Mouse (Mus musculus) ovary, postnatal 36 days (tissue): ENCODE results near the gene Lonp2.

Source experiments
- DNase-seq: peaks from one replicate; pipeline ENCODE4 v3.0.0; 2022; ENCODE audit warnings: low spot score, mixed read lengths

Gene Lonp2

DNA sequence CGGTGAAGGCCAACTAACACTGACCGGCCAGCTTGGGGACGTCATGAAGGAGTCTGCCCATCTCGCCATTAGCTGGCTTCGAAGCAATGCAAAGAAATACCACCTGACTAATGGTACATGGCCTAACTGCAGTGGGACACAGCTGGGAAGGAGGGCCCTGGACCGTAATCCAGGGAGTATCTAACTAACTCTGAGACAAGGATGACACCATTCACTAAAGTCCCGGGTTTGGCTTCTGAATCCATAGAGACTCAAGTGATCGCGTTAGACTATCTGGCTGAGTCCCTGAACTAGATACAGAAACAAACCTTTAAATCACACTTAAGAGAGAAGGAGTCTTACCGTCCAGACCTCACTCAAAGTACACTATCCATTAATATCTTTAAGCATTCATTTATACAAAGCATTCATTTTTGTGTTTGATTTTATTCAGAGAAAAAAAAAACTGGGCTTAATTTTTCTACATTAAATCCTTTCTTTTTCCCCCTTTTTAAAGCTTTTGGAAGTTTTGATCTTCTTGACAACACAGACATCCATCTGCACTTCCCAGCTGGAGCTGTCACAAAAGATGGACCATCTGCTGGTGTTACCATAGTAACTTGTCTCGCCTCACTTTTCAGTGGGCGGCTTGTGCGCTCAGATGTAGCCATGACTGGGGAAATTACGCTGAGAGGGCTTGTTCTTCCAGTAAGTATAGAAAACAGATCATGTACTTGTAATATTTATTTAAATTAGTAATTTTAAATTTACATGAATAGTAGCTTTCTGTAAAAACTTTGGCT is 89.8 kb downstream of the Lonp2 start:
- no peak for DNase-seq

DNA sequence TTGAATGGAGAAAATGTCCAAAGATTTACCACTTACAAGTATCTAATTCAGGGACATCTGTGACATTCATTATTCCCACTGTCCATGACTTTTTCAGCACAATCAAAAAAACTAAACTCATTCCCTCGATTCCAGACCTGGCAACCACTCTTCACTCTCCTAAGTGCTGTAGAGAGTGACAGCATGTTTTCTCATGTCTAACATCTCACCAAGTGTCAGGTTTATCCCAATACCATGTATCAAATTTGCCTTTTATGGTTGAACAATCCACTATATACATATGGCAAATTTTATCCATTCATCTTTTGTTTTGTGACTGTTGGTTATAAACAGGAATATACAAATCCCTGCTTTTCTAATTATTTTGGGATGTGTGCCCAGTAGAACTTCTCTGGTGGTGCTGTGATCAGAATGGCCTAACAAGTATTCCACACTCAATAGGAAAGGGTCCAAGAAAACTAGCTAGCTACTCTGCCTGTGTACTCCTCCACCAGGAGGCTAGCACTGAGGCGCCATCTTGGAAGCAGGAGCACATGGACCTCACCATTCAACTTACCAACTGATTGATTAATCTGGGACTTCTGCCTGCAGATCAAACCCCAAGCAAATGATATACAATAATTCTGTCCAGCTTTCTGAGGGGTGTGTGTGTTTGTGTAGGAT is 94.6 kb downstream of the Lonp2 start:
- no peak for DNase-seq

DNA sequence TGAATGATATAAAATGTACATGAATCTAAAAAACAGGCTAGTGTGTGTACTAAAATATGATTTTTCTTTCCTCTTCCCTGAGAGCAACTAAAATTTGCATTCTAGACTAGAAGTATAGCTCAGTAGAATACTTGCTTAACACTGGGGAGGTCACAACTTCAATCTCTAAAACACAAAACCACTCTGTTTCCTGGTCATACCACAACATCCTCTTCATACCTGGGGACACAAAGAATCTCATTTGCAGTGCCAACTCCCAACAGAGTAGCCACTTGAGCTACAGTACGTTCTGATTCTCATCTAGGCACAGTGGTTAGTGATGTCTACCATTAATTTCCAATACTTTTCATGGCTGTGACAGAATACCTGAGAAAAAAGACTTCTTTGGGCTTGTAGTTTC is 95.5 kb downstream of the Lonp2 start:
- no peak for DNase-seq

DNA sequence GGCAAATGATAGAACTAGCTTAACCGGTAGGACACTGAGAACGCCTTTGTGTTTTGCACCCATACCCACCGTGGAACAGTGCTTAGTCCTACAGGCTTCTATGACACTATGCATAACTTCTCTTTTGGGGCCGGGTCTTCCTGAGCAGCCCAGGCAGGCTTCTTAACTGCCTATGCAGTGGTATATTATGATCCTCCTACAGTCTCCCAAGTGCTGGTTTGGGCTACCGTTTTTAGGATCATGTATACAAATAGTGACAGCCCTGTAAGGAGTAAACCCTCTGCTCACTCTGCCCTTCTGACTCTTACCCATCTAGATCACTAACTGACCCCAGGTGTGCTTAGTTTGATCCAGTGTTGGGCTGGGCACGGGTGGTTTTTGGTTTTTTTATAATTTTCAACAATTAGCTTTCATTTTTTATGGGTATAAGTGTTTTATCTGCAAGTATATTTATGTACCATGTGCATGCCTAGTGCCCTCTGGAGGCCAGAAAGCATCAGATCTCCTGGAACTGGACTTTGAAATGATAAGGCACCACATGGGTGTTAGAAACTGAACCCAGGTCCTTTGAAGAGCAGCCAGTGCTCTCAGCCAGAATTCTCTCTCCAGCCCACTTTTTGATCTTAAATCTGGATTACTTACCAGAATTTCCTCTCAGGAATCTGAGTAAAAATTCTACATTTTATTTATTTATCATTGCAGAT is 97.1 kb downstream of the Lonp2 start:
- DNase-seq: no peak

DNA sequence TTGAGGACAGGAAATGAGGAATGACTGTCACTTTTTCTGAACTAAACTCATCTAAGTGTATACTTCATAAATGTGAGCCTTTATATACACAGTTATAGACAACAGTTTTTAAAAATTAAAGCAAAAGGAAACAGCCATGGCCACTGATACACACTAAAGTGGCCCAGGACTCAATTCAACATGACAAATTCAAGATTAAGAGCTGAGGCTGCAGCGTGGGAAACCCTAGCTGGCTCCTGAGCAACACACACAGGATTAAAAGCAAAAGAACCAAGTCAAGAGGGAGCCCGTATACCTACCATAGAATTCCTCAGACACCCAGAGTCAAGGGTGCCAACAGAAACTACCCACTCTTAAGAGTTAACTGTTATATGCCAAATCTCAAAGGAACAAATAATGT is 97.6 kb downstream of the Lonp2 start:
- no peak for DNase-seq

DNA sequence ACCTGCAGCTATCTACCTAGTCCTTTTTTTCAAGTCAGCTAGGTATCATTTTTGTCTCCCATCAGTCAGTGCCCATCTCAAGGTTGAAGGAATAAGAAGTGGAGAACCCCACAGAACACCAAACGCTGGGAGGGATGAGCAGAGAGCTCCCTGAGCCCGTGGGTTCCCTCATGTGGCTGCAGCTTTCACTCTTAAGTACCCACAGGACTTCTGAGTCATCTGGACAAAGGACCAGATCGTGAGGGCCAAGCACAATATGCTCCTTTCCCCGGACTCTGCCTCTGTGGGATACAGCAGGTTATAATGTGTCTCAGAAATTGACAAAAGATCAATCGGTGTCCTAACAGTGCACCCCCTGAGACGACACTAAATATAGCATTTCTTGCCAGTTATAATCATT is 103.1 kb downstream of the Lonp2 start:
- DNase-seq: no peak

DNA sequence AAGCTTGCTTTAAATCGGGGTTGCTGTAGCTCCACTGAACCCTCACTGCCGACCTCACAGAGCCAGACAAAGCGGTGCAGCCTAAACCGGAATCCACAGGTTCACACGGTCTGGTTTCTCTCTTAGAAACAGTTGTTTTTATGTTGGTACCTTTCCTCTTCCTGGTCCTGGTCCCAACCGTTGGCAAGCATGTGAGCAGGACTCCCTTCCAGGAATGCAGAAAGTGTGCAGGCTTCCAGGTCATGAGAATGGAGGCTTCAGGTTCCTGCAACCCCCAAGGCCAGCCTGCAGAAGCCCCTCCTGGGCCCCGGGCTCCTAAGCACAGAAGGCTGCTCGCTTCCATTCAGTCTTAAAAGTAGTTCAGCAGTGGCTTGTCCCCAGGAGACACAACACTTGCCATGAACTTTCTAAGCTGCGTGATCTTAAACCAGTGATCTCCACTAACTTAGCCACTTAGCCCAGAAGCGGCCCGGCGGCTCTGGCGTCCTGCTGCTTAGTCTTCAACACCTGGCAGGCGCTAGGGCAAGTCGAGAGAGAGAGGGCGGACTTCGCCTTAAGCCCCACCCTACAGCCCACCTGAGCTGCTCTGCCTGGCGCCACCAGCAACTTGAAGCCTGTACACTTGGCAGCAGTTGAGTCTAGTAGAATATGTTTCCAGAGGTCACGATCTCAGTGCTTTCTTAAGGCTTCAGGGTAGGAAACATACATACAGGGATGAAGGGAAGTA is 104.5 kb downstream of the Lonp2 start:
- DNase-seq: no peak

DNA sequence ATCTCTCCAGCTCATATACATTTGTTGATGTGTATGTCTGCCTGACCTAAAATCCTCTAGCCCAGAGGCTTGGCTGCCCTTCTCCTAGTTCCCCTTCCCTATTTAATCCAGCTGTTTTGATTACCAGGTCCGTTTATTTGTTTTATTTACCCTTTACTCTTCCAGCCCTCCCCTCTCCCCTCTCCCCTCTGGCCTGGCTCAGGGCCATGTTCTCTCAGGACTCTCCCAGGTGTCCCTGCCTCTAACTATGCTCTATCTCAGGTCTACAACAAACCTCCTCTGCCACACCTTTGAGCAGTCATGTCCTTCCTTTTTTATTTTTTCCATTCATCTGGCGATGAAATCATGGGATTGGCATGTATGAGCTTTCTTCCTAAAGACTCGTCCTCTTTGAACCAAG is 106.5 kb downstream of the Lonp2 start:
- no peak for DNase-seq

DNA sequence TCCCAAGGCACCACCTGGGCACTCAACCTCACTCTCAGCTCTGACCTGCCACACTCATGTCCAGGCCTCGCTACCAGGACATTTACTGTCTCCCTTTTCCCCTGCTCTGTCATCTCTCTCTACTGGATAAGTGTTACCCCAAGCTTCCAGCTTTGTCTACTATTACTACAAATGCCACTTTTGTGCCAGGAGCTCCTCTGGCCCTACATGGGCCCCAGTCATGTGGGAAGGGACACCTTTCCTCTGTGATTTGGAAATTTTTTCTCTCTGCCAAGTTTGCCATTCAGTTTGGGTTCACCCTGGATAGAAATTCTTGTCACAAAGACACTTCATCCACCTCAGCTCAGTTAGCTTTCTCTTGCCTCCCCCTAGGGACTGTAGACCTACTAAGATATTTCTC is 107.0 kb downstream of the Lonp2 start:
- no peak for DNase-seq

DNA sequence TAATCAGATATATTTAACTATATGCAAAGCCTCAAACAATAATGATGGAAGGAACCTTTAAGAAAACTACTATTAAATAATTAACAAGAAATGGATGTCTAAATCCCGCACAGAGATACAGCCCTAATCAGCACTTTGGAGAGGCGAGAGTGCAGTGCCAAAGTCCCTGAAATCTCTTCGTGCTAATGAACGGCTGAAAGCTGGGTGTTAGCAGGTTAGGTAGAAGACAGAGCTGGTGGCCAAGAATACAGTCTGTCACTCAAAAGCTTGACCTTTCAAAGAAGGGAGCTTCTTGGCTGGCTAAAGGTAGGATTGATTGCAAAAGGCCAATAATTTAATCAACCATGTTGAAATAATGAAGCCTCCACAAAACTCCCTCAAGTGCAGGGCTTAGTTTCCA is 110.3 kb downstream of the Lonp2 start:
- DNase-seq: no peak

DNA sequence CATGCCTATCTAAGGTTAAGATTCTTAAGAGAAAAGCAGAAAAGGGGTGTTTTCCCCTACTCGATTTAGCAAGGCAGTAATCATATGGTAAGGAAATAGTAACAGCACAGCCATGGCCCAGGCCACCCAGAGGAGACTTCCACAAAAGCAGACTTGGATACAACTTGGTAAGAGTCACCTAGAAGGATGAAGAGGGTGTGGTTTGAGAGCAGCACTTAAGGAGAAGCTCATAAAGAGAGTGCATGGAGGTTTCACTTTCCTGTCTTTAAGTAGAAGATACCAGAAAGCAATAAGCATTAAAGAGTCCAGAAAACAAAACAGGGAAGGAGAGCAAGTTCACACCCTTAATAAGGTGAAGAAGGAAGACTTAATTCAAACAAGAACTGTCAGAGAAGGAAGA is 111.1 kb downstream of the Lonp2 start:
- no peak for DNase-seq

DNA sequence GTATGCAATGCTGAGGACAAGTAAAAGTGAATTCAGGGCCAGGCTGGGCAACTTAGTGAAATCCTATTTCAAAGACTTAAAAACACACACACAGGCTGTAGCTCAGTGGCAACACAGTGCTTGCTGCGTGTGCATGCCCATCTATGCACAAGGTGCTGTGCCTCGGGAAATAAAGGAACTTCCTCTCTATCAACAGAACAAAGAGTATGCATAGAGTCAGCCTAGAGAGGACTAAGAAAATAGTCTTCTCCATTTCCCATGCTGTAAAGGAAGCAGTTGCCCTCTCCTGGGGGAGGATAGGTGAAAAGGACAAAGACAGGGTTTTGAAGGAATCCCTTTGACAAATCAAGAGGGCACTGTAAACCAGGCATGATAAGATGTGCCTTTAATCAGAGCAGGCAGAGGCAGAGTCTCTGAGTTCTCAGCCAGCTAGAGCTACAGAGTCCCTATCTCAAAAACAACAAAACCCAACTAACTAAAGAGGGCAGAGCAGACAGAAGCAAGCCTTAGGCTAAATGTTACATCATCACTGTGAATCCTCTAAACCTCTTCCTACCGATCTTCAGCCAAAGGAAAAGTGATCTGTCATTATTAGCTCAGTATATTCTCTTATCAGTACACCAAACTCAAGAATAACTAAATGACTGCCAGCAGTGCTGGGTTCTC is 111.7 kb downstream of the Lonp2 start:
- no peak for DNase-seq

DNA sequence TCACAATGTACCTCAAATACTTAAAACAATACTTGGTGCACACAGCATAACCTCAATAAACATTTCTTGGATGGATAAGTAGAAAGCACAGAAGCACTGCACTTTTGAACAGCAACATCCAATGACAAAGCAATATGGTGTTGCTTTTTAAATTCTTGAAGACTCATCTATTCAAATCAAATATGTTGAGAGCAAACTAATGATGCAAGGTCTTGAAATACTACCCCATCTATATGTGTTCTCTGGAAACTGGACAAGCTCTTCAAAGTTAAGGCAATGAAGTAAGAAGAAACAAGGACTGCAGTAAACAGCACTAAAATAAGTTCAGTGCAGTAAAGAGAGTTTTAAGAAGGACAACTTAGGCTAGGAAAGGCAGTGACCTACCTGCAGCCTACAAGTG is 117.1 kb downstream of the Lonp2 start:
- DNase-seq: no peak

DNA sequence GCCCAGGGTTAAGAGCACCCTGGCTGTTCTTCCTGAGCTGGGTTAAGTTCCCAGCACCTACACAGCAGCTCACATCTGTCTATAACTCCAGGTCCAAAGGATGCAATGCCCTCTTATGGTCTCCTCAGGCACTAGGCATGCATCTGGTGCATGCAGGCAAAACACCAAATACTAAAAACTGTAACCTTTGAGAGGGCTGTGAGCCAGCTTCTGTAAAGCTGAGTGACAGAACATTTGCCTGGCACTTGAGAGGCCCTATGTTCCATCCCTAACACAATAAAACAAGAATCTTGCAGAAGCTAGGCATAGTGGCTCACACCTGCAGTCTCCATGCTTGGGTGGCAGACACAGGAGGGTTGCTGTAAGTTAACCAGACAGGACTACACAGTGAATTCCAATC is 117.8 kb downstream of the Lonp2 start:
- no peak for DNase-seq

DNA sequence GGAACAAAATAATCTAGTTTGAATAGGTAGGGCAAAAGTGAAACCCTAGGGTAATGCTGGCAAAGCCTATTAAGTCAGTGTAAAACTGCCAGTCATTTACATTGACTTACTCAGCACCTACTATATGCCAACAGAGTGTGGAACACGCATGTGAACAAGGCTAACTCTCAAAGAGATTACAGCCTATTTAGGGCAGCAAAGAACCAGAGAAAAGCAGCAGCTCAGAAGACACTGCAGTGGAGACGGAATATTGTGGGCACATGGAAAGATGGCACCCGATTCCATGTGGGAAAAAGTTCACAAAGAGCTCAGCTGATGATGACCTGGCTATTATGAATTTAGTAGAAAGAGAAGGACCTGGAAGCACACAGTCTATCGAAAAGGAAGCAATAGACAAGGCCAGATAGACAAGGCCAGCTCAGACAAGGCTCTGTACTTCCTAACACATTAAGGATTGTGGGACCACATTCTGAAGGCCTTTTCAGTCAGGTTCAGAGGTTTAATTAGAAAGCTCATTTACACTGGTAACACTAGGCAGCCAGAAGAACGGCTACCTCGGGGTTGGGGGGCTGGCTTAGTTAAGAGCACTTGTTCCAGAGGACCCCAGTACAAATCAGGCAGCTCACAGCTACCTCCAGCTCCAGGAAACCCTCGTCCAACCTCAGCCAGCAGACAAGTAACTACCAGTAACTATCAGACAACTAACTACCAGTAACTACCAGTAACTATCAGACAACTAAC is 118.9 kb downstream of the Lonp2 start:
- no peak for DNase-seq

DNA sequence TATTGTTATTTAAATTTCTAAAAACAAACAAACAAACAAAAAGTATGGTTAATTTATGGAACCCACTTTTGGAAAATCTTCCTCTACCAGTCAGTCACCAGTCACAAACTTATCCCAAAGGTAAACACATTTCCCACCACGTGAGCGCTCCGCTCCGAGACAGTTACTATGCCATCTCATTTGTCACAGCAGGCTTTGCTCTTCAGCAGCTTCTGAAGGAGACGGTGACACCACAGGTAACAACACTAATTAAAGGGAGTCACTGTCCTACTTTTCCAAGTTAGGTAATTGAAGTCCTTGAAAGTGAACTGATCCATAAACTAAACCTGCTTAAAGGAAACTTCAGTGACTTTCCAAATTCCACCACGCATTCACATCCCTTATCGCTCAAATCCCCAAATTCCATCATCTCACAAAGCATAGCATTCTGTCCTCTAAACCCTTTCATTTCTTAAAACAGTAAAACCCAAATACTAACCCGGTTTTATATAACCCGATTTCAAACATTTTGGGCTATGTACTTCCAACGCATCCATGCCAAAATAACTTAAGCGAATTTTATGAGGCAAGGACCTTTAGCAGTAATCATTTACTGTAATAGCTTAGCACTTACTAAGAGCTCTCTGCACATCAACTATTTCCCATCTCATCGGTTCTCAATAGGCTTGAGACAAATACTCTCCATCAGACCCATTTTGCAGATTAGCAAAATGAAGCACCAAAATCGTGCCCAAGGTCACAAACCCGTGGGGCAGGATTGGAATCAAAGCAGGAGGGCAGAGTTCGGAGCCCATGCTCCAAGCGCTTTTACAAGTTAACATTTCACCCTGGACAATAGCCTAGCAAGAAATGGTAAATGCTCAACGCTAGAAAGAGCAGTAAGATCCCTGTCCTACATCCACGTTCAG is 120.7 kb downstream of the Lonp2 start:
- DNase-seq: no peak

DNA sequence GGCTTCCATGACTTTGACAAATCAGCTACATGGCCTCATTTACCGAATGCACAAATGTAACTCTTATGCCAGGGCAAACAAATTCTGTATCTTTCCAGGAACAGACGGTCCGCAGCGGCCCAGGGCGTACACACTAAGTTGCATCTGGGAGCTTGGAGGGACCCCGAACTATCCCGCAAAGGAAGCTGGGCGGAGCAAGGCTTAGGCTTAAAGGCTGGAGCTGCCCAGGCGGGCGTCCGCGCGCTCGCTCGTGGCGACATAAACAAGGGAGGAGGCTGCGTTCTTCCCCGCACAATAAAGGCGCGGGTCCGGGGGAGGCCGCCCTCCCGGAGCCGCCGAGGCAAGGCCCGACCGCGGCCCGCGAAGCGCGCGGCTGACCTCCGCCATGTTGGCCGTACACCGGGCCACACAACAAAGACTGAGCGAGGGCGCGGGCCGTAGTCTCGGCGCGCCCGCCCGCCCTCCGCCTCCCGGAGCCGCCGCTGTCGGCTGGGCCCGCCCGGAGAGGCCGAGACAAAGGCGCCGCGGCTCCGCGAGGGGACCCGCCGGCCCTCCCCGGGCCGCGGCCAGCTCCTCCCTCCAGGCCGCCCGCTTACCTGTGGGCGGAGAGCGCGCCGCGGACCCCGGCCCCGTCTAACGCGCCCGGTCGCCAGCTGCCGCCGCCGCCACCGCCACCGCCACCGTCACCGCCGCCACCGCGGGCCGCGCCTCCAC is 121.5 kb downstream of the Lonp2 start, which contains the start of the genes Gm10638 and Siah1a:
TSS of gene Gm10638 (plus strand) at position 479 of the 714 bp plus-strand sequence.
TSS of gene Siah1a (minus strand) at position 714 of the 714 bp plus-strand sequence.
- DNase-seq: peak; percentile 72

DNA sequence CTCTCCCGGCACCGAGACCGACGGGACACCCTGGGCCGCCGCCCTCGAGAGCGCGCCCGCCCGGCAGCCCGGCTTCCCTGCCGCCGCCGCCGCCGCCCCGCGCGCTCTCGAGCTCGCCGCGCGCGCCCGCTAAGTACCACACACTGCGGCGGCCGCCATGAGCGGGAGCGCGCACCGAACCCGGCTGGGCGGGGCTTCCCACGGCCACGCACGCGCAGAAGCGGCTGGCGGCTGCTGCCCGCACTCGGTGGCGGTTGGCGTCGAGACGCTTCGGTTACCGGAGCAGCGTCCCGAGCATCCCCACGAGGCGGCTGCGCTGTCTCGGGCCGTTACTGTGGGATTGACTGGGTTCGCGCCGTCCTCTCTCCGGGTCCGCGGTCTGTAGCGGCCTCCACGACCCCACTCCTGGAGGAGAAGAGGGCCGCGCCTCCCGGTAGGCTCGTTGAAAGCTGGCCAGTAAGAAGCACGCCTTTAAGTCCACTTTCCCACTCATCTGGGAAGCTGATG is 122.1 kb downstream of the Lonp2 start:
- DNase-seq: peak; percentile 96

DNA sequence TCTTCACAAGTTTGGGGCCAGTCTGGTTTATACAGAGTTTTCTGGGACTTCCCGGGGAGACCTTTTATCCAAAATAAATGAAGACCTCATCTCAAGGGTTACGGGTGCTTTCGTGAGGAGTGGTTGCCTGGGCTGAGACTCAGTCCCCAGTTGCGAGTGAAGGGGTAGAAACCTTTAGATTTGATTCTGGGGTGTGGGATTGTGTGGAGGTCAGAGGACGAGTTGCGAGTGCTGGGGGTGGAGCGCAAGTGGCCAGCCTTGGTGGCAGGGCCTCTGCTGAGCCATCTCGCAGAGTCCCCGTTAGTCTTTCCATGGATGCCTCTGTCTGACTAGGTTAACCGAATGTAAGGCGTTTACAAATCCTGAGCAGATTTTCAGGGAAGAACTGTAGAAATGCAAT is 122.7 kb downstream of the Lonp2 start:
- DNase-seq: peak; percentile 16
